Mouse (Mus musculus) ovary, postnatal 36 days (tissue): Measurements from ENCODE around the gene Podnl1.

Experiments
- DNase-seq: peaks from one replicate; pipeline ENCODE4 v3.0.0; 2022; ENCODE audit warnings: low spot score, mixed read lengths

Gene Podnl1

GRCm38 (mm10) chr8:84127202-84127901, 1.6 kb downstream of the Podnl1 start:
- DNase-seq = no peak

- no peak for DNase-seq
These were observed 2.5 kb downstream of the Podnl1 start for GRCm38 (mm10) chr8:84128277-84128676.

GRCm38 (mm10) chr8:84130806-84131205, 5.0 kb downstream of the Podnl1 start:
- no peak for DNase-seq

- no peak for DNase-seq
These were observed 6.4 kb downstream of the Podnl1 start for GRCm38 (mm10) chr8:84132225-84132624.

- DNase-seq = no peak
These were observed 12.1 kb downstream of the Podnl1 start for GRCm38 (mm10) chr8:84137848-84138247.

- DNase-seq = no peak
These were observed 15.0 kb downstream of the Podnl1 start for GRCm38 (mm10) chr8:84140838-84141237.

- DNase-seq = no peak
These were observed 19.0 kb downstream of the Podnl1 start for GRCm38 (mm10) chr8:84144636-84145245.

GRCm38 (mm10) chr8:84147324-84147766, 21.6 kb downstream of the Podnl1 start:
- DNase-seq = no peak

GRCm38 (mm10) chr8:84147769-84148530, 22.2 kb downstream of the Podnl1 start, which contains the start of the genes Cc2d1a and 4930432K21Rik:
Gene Cc2d1a, minus strand, starts transcription at chr8:84147936.
Gene 4930432K21Rik, plus strand, starts transcription at chr8:84148025.
- DNase-seq = peak; percentile 93

- DNase-seq = no peak
These were observed 22.7 kb downstream of the Podnl1 start for GRCm38 (mm10) chr8:84148531-84148850.

GRCm38 (mm10) chr8:84149181-84149580, 23.4 kb downstream of the Podnl1 start:
- no peak for DNase-seq

- DNase-seq = no peak
These were observed 31.8 kb downstream of the Podnl1 start for GRCm38 (mm10) chr8:84157620-84158019.

GRCm38 (mm10) chr8:84167696-84168095, 41.9 kb downstream of the Podnl1 start:
- no peak for DNase-seq

- no peak for DNase-seq
These were observed 44.3 kb downstream of the Podnl1 start for GRCm38 (mm10) chr8:84170096-84170495.

- peak; percentile 23 for DNase-seq
These were observed 48.1 kb downstream of the Podnl1 start for GRCm38 (mm10) chr8:84173861-84174260.

GRCm38 (mm10) chr8:84176560-84176959, 50.8 kb downstream of the Podnl1 start:
- no peak for DNase-seq

GRCm38 (mm10) chr8:84177405-84177804, 51.6 kb downstream of the Podnl1 start:
- DNase-seq = no peak

GRCm38 (mm10) chr8:84178592-84178991, 52.8 kb downstream of the Podnl1 start:
- no peak for DNase-seq

GRCm38 (mm10) chr8:84179946-84180345, 54.2 kb downstream of the Podnl1 start:
- DNase-seq = no peak

- peak; percentile 68 for DNase-seq
These were observed 54.9 kb downstream of the Podnl1 start for GRCm38 (mm10) chr8:84180530-84181190.
